Mouse (Mus musculus) hindbrain, embryonic 12.5 days (tissue): ENCODE data around the gene Slc28a1. TPM values are rescaled to one million over a fixed set of nuclear protein-coding genes. Genes with fewer than 3 reads are reported as not detected.

ENCODE experiments used
- ATAC-seq: fragments of 200-750 bp; cut with Nextera tagmentation; 2 replicates; pipeline ENCODE4 v1.8.0; 2017; ENCODE audit warnings: moderate TSS enrichment; ENCODE audit not compliant: low FRiP score
- H3K27ac ChIP-seq: fragments of 300-500 bp; sonication (generic); 2 replicates; pipeline ENCODE4 v1.5.1; 2016; ENCODE audit warnings: mild to moderate bottlenecking
- H3K27me3 ChIP-seq: fragments of 300-500 bp; sonication (generic); 2 replicates; pipeline ENCODE4 v1.6.1; 2016; ENCODE audit warnings: mild to moderate bottlenecking
- H3K36me3 ChIP-seq: fragments of 300-500 bp; sonication (generic); 2 replicates; pipeline ENCODE4 v1.6.1; 2016; ENCODE audit warnings: mild to moderate bottlenecking
- H3K4me1 ChIP-seq: fragments of 300-500 bp; sonication (generic); 2 replicates; pipeline ENCODE4 v1.6.1; 2016
- H3K4me2 ChIP-seq: fragments of 300-500 bp; sonication (generic); replicated peaks from 2 replicates; pipeline ENCODE4 v1.6.1; 2016; ENCODE audit warnings: mild to moderate bottlenecking
- H3K4me3 ChIP-seq: fragments of 300-500 bp; sonication (generic); 2 replicates; pipeline ENCODE4 v1.5.1; 2016; ENCODE audit warnings: mild to moderate bottlenecking
- H3K9ac ChIP-seq: fragments of 300-500 bp; sonication (generic); 2 replicates; pipeline ENCODE4 v1.6.1; 2016; ENCODE audit warnings: mild to moderate bottlenecking, moderate library complexity
- H3K9me3 ChIP-seq: fragments of 300-500 bp; sonication (generic); replicated peaks from 2 replicates; pipeline ENCODE4 v1.6.1; 2016; ENCODE audit warnings: mild to moderate bottlenecking
- WGBS: fragments of 180-500 bp; shearing (Covaris S2); methylation state at CpG from one replicate; pipeline ENCODE4 v1.1.7; 2016; 5-methylcytosine and 5-hydroxymethylcytosine counted together
- polyA plus RNA-seq: library from polyadenylated mRNA; unstranded; fragments of >200 nt; fragmentation: Nextera tagmentation; extraction: Ambion mirVana; gene quantifications from 2 replicates; pipeline ENCODE4 v1.2.1, GENCODE M21; 2016

Slc28a1 gene
- polyA plus RNA-seq, 1 experiment from 2014 or later = not detected

DNA sequence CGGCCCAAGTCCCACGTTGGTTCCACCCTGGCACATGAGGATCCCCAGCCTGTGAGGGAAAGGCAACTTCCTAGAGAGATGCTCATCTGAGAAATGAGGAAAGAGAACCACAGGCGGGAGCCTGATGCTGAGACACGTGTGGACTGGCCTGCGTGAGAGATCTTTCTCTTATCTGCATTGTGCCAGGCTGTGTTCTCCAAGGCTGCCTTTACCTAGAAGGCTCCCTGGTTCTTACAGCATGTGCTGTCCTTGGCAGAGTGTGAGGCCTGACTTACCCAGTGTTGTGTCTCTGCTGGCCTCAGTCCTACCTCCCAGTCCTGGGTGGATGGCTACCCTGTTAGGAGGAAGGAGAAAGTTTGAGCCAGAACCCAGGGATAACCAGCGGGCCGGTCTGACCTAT is 11.7 kb upstream of the Slc28a1 start:
- Histone ChIP-seq H3K9ac (no peak overlapping the region), H3K27me3 (no peaks in the 10 kb centered on the region)

DNA sequence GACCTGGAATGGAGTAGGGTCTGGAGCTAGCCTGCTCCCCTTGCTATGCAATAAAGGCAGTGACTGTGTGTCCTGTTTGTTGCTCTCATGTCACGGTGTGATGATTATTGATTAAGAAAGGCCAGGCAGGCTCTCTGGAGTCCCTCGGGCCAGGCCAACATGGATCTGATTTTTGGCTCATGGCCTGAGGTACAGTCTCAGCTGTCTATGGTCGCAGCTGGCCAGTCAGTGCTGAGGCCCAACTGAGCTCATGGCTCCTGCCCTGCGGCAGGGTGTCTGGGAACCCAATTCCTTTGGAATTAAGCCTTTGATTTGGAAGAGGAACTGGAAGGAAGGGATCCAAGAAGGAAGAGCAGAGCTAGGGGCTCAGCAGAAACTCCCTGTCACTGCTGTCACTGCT is 9.1 kb upstream of the Slc28a1 start:
- no peak overlapping the region for H3K4me3 ChIP-seq
- H3K9me3 ChIP-seq = no peaks in the 10 kb centered on the region
- WGBS = 58% methylated on average over 4 of the region's 4 CpGs
- H3K9ac ChIP-seq = no peak overlapping the region
- H3K27me3 ChIP-seq = no peaks in the 10 kb centered on the region
- no peak overlapping the region for H3K27ac ChIP-seq
- 0 out of 2 replicates have a peak, but pooled peaks have one; percentile 32 for ATAC-seq
- H3K36me3 ChIP-seq = no peaks in the 10 kb centered on the region
- peaks cover 7% of the 10 kb centered on the region; the same call in 1 of the 2 replicates for H3K4me1 ChIP-seq
- no peak overlapping the region for H3K4me2 ChIP-seq

More for the DNA sequence above, 11.7 kb upstream of the Slc28a1 start:
- 0 out of 2 replicates have a peak, but pooled peaks cover 3% of the 10 kb centered on the region for H3K4me1 ChIP-seq
- no peak overlapping the region for H3K4me2 ChIP-seq
- no peak overlapping the region for H3K27ac ChIP-seq
- 94% methylated on average over 7 of the region's 7 CpGs for WGBS
- H3K9me3 ChIP-seq = no peaks in the 10 kb centered on the region
- no peaks in the 10 kb centered on the region for H3K36me3 ChIP-seq
- H3K4me3 ChIP-seq = no peak overlapping the region
- no peak for ATAC-seq

DNA sequence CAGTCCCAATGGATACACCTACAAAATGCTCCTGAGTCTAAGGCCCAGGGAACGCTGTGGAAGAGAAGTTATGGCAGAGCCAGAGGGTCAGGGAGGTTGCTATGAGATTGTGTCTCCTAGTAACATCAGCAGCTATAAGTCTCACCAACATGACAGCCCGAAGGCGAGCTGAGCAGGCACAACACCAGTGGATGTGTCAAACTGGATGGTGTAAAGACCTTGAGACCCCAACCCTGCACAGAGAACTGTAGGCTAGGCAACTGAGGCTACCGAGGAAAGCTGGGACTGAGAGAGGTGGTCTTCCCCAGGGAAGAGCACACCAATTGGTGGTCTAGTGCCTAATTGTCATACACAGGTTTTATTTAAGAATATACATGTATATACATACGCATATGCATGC is 6.4 kb upstream of the Slc28a1 start:
- Histone ChIP-seq H3K36me3 (no peaks in the 10 kb centered on the region), H3K9me3 (no peaks in the 10 kb centered on the region), H3K4me3 (no peak overlapping the region), H3K4me1 (peaks cover 7% of the 10 kb centered on the region; the same call in 1 of the 2 replicates), H3K4me2 (no peak overlapping the region), H3K27ac (no peak overlapping the region), H3K9ac (no peak overlapping the region), H3K27me3 (no peaks in the 10 kb centered on the region)
- 86% methylated on average over 5 of the region's 5 CpGs for WGBS
- no peak for ATAC-seq

DNA sequence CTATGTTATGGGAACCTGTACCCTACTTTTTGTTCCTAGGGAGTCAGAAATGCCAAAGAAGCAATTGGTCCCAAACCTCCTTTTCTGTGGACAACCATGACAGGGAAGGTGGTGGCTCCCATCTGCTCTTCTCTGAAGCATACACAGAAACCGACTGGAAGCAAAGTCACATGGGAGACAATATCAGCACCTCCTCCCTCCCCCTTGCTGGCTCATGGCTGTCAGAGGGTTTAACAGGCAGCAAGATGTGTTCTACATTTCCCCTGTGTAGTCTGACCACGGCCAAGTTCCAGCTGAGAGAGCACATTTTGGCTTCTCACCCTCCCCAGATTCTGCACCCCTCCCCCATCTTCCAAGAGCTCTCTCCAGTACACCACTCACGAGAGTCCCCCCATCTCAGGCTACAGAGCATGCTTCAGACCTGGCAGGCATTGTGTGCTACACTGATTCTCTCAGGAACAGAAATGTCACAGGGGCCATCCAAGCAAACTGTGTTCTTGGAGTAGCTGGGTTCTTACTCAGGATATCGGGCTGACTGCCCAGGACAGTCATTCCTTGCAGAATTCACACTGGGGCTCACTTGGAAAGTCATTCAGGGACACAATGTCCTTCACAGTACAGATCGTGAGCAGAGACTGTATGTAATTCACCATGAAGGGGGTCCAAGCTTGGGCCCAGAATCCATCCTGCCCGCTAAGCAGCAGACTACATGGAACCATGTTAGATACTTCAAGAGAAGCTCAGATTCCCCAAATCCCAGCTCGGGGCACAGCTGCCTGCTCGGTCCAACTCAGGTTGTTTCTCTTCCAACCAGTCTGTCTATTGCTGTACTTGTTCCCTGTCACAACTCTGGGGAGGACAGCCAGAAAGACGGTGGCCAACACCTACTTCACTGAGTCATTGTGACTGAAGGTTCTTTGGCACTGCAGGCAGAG is 4.6 kb upstream of the Slc28a1 start:
- ATAC-seq = no peak
- WGBS = 62% methylated on average over 9 of the region's 9 CpGs

DNA sequence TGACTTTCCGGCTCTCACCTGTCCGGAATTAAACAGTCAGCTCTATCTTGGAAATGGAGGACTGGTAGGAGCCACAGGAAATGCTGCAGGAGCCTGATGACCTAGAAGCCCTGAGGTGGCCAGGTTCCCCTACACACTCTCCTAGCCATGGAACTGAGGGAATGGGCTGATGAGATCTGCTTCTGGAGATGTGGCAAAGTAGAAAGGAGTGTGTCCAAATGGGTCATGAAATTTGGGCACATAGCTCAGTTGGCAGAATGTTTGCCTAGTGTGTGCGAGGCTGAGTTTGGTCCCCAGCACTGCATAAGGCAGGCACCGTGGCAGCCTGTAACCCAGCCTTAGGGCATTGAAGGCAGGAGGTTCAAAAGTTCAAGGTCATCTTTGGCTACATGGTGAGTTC is 3.8 kb upstream of the Slc28a1 start:
- H3K4me3 ChIP-seq = no peak overlapping the region
- ATAC-seq = no peak
- no peaks in the 10 kb centered on the region for H3K36me3 ChIP-seq
- H3K27ac ChIP-seq = no peak overlapping the region
- H3K4me1 ChIP-seq = peaks cover 4% of the 10 kb centered on the region; the same call in 1 of the 2 replicates
- WGBS = 91% methylated on average over 4 of the region's 4 CpGs
- H3K9me3 ChIP-seq = no peaks in the 10 kb centered on the region
- H3K27me3 ChIP-seq = 0 out of 2 replicates have a peak, but pooled peaks cover 4% of the 10 kb centered on the region
- no peak overlapping the region for H3K4me2 ChIP-seq
- no peak overlapping the region for H3K9ac ChIP-seq

More for the DNA sequence above, 4.6 kb upstream of the Slc28a1 start:
- no peaks in the 10 kb centered on the region for H3K9me3 ChIP-seq
- H3K27me3 ChIP-seq = 0 out of 2 replicates have a peak, but pooled peaks cover 4% of the 10 kb centered on the region
- H3K36me3 ChIP-seq = no peaks in the 10 kb centered on the region
- H3K9ac ChIP-seq = no peak overlapping the region
- H3K27ac ChIP-seq = no peak overlapping the region
- H3K4me1 ChIP-seq = peaks cover 7% of the 10 kb centered on the region; the same call in 1 of the 2 replicates
- H3K4me2 ChIP-seq = no peak overlapping the region
- no peak overlapping the region for H3K4me3 ChIP-seq

DNA sequence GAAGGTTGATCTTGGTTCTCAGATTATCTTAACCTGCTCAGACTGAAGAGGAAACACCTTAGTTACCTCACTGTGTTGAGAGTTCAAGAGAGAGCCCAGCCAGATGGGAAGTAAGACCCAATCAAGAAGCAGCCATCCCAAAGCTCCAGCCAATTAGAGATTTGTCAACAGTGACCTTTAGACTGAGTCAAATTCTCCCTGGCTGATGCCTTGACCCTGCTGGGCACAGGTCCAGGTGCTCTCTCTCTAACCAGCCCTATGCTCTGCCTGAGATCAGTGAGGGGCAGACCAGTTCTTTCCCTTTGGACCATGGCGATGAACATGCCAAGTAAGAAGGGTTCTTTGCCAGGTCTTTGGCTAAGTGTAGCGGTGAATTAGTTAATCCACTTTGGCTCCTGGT is 2.9 kb upstream of the Slc28a1 start:
- H3K4me1 ChIP-seq = peaks cover 4% of the 10 kb centered on the region; the same call in 1 of the 2 replicates
- WGBS = 93% methylated on average over 2 of the region's 2 CpGs
- H3K9me3 ChIP-seq = no peaks in the 10 kb centered on the region
- H3K4me3 ChIP-seq = no peak overlapping the region
- no peak overlapping the region for H3K27ac ChIP-seq
- no peak for ATAC-seq
- no peak overlapping the region for H3K9ac ChIP-seq
- no peak overlapping the region for H3K4me2 ChIP-seq
- H3K27me3 ChIP-seq = 0 out of 2 replicates have a peak, but pooled peaks cover 4% of the 10 kb centered on the region
- H3K36me3 ChIP-seq = no peaks in the 10 kb centered on the region

DNA sequence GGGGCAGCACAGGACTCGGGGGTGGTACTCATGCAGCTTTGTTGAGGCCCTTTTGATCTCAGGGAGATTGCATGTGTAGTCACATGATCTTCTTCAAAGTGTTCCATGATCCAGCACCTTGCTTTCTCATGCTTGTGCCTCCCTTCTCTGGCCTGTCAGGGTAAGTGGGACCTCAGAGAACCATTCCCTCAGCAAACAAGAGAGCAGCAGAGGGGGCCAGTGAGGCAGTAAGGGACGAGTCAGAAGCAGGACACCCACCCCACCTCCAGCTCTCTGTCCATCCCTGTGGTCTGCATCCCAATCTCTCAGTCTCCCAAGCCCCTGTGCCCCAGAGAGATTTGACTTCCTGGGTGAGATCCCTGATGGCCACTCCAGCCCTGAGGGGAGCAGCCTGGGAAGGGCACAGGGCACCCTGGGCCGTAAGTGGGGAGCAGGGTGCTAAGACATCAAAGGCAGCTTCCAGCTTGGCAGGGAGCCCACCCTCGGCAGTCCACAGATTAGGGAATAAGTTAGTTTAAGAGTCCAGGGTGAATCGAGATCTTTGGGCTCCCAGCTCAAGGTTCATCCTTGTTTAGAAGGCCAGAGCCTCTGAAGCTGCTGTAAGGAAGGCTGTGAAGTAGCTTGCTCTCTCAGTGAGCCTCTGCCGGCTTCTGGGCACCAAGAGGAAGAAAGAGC is 1.8 kb upstream of the Slc28a1 start:
- Histone ChIP-seq H3K36me3 (no peaks in the 10 kb centered on the region), H3K9ac (no peak overlapping the region), H3K9me3 (no peaks in the 10 kb centered on the region), H3K4me1 (peaks cover 4% of the 10 kb centered on the region; the same call in 1 of the 2 replicates), H3K27ac (no peak overlapping the region), H3K27me3 (0 out of 2 replicates have a peak, but pooled peaks cover 4% of the 10 kb centered on the region), H3K4me2 (no peak overlapping the region), H3K4me3 (no peak overlapping the region)
- 46% methylated on average over 6 of the region's 6 CpGs for WGBS
- ATAC-seq = no peak

DNA sequence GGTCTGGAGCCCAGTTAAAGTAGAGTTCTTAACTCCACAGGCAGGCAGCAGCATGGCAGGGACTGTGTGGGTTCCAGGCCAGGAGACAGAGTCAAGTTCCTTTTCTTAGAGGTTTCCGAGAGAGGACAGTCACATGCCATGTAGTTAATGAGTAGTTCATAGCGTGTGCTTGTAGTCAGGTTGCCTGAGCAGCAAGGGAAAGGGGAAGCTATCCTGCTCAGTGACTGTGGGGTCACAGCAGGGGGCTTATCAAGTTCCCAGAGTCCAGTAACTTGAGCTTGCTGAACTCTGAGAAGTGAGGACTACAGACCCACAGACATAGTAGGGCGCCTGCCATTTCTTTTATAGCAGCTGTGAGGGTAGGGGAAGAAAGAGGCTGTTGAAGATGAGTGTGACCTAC is 6.5 kb downstream of the Slc28a1 start:
- peaks cover 16% of the 10 kb centered on the region for H3K4me1 ChIP-seq
- ATAC-seq = no peak
- no peaks in the 10 kb centered on the region for H3K36me3 ChIP-seq

DNA sequence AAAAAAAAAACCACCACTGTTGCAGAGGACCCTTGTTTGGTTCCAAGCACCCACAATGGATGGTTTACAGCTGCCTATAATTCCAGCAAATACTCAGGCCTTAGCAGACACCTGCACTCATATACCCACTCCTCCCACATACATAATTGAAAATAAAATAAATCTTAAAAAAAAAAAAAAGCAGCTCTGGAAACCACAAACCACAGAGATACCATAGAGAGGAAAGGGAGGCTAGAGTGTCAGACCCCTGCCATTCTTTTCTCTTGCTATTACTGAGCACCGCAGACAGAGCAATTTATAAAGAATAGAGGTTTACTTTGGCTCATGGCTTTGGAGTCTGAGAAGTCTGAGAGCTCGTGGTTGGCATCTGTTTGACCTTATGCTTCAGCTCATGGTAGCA is 8.2 kb downstream of the Slc28a1 start:
- Histone ChIP-seq H3K4me1 (peaks cover 16% of the 10 kb centered on the region), H3K4me3 (no peak overlapping the region), H3K9ac (no peak overlapping the region), H3K27me3 (no peaks in the 10 kb centered on the region), H3K36me3 (no peaks in the 10 kb centered on the region), H3K4me2 (no peak overlapping the region), H3K27ac (no peak overlapping the region), H3K9me3 (no peaks in the 10 kb centered on the region)
- WGBS = 82% methylated on average over 2 of the region's 2 CpGs
- ATAC-seq = no peak

More for the DNA sequence above, 6.5 kb downstream of the Slc28a1 start:
- Histone ChIP-seq H3K4me2 (no peak overlapping the region), H3K4me3 (no peak overlapping the region), H3K9ac (no peak overlapping the region), H3K9me3 (no peaks in the 10 kb centered on the region), H3K27me3 (no peaks in the 10 kb centered on the region), H3K27ac (no peak overlapping the region)
- WGBS = 58% methylated on average over 3 of the region's 3 CpGs

DNA sequence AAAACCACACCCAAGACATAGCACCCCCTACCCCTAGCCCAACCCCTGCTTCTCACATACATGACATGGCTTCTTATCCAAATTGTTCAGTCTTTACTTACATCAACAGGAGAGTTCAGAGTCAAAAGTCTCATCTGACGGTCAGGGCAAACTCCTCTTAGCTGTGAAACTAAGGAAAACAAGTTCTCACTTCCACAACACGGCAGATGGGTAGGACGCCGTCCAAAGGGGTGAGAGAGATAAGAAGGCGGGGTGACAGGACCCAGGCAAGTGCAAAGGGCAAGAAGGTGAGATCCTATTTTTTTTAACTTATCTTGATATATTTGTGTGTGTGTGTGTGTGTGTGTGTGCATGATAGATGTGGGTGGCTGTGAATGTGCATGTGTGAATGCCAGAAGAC is 9.0 kb downstream of the Slc28a1 start:
- Histone ChIP-seq H3K9ac (no peak overlapping the region), H3K27me3 (no peaks in the 10 kb centered on the region), H3K4me3 (no peak overlapping the region), H3K4me1 (peaks cover 16% of the 10 kb centered on the region), H3K27ac (no peak overlapping the region), H3K36me3 (no peaks in the 10 kb centered on the region), H3K9me3 (0 out of 2 replicates have a peak, but pooled peaks cover 4% of the 10 kb centered on the region), H3K4me2 (no peak overlapping the region)
- 91% methylated on average over 5 of the region's 5 CpGs for WGBS
- no peak for ATAC-seq

DNA sequence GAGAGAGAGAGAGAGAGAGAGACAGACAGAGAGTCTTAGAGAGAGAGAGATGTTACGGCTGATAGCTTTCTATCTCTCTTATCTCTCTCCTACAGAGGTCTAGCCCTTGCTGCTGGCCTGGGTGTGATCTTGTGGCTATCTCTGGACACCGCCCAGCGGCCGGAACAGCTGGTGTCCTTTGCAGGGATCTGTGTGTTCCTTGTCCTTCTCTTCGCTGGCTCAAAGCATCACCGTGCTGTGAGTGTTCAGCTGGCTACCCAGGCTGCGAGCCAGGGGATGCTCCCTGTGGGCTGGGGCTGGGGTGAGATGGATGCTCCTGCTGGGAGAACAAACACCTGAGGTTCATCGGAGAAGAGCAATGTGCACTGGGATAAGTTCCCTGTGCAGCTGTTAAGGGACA is 10.2 kb downstream of the Slc28a1 start:
- Histone ChIP-seq H3K27me3 (no peaks in the 10 kb centered on the region), H3K4me2 (no peak overlapping the region), H3K4me3 (no peak overlapping the region), H3K9me3 (0 out of 2 replicates have a peak, but pooled peaks cover 4% of the 10 kb centered on the region), H3K4me1 (peaks cover 16% of the 10 kb centered on the region), H3K27ac (no peak overlapping the region), H3K36me3 (no peaks in the 10 kb centered on the region), H3K9ac (no peak overlapping the region)
- WGBS = 72% methylated on average over 8 of the region's 8 CpGs
- no peak for ATAC-seq
